Mouse (Mus musculus) lung, postnatal 10 days (tissue): ENCODE measurements at regions not wholly inside any gene's neighbourhood (a gene's known extent, or its start where the extent isn't known, plus 50 kb on each side); places are given as distances from the start of the nearest gene placed in this dataset.
"Not testable (repeated sequence)": the region's sequence is repeated elsewhere in the genome, so short reads cannot be mapped to it uniquely, and the experiment has no call there.

Experiments
- DNase-seq: peaks from one replicate; pipeline ENCODE4 v3.0.0; 2021

GRCm38 (mm10) chr7:138758386-138758785 lies 87.5 kb upstream of the Ppp2r2d start:
- no peak for DNase-seq

- DNase-seq: no peak
These were observed 97.4 kb upstream of the Ppp2r2d start for GRCm38 (mm10) chr7:138748442-138748841.

- no peak for DNase-seq
These were observed 99.3 kb upstream of the Ppp2r2d start for GRCm38 (mm10) chr7:138746616-138747015.

- DNase-seq: no peak
These were observed 103.4 kb upstream of the Ppp2r2d start for GRCm38 (mm10) chr7:138742516-138742845.

- no peak for DNase-seq
These were observed 103.9 kb upstream of the Ppp2r2d start for GRCm38 (mm10) chr7:138741816-138742515.

- peak; percentile 39 for DNase-seq
These were observed 111.6 kb upstream of the Ppp2r2d start for GRCm38 (mm10) chr7:138734254-138734653.

GRCm38 (mm10) chr7:138724829-138725228 lies 121.0 kb upstream of the Ppp2r2d start:
- peak; percentile 16 for DNase-seq

- no peak for DNase-seq
These were observed 126.3 kb upstream of the Ppp2r2d start for GRCm38 (mm10) chr7:138719608-138720007.

GRCm38 (mm10) chr7:138719115-138719514 lies 126.8 kb upstream of the Ppp2r2d start:
- DNase-seq: no peak

GRCm38 (mm10) chr7:138714731-138715130 lies 131.1 kb upstream of the Ppp2r2d start:
- DNase-seq: no peak

GRCm38 (mm10) chr7:138708373-138708772 lies 137.5 kb upstream of the Ppp2r2d start:
- DNase-seq: no peak

- DNase-seq: not testable (repeated sequence)
These were observed 146.3 kb upstream of the Ppp2r2d start for GRCm38 (mm10) chr7:138699599-138699998.

- no peak for DNase-seq
These were observed 163.7 kb upstream of the Ppp2r2d start for GRCm38 (mm10) chr7:138682161-138682560.

- peak; percentile 11 for DNase-seq
These were observed 165.3 kb upstream of the Ppp2r2d start for GRCm38 (mm10) chr7:138680530-138680929.

GRCm38 (mm10) chr7:138679575-138679974 lies 166.3 kb upstream of the Ppp2r2d start:
- DNase-seq: no peak

GRCm38 (mm10) chr7:138672959-138673358 lies 172.9 kb upstream of the Ppp2r2d start:
- no peak for DNase-seq

- DNase-seq: no peak
These were observed 177.5 kb upstream of the Ppp2r2d start for GRCm38 (mm10) chr7:138668337-138668736.

- no peak for DNase-seq
These were observed 185.8 kb upstream of the Ppp2r2d start for GRCm38 (mm10) chr7:138660124-138660523.

GRCm38 (mm10) chr7:138657521-138657920 lies 188.4 kb upstream of the Ppp2r2d start:
- no peak for DNase-seq

GRCm38 (mm10) chr7:138657076-138657475 lies 188.8 kb upstream of the Ppp2r2d start:
- no peak for DNase-seq

GRCm38 (mm10) chr7:138655940-138656339 lies 189.9 kb upstream of the Ppp2r2d start:
- DNase-seq: peak; percentile 21

- DNase-seq: no peak
These were observed 194.9 kb upstream of the Ppp2r2d start for GRCm38 (mm10) chr7:138650946-138651345.

GRCm38 (mm10) chr7:138647636-138648035 lies 198.2 kb upstream of the Ppp2r2d start:
- peak; percentile 64 for DNase-seq

- DNase-seq: peak; percentile 8
These were observed 205.2 kb upstream of the Ppp2r2d start for GRCm38 (mm10) chr7:138640492-138641165.

GRCm38 (mm10) chr7:138639541-138639940 lies 206.3 kb upstream of the Ppp2r2d start:
- DNase-seq: peak; percentile 43
